Mouse (Mus musculus): ENCODE data around the gene Tpr. TPM values are rescaled to one million over a fixed set of nuclear protein-coding genes. Genes with fewer than 3 reads are reported as not detected.
A peak's percentile ranks its signal among the peaks of the same experiment; 100 is the strongest.

Gene Tpr
- 243 and 245 TPM in 2 replicates for polyA plus RNA-seq (2011; ENCODE audit: insufficient read length, low read depth, missing spikeins)

DNA sequence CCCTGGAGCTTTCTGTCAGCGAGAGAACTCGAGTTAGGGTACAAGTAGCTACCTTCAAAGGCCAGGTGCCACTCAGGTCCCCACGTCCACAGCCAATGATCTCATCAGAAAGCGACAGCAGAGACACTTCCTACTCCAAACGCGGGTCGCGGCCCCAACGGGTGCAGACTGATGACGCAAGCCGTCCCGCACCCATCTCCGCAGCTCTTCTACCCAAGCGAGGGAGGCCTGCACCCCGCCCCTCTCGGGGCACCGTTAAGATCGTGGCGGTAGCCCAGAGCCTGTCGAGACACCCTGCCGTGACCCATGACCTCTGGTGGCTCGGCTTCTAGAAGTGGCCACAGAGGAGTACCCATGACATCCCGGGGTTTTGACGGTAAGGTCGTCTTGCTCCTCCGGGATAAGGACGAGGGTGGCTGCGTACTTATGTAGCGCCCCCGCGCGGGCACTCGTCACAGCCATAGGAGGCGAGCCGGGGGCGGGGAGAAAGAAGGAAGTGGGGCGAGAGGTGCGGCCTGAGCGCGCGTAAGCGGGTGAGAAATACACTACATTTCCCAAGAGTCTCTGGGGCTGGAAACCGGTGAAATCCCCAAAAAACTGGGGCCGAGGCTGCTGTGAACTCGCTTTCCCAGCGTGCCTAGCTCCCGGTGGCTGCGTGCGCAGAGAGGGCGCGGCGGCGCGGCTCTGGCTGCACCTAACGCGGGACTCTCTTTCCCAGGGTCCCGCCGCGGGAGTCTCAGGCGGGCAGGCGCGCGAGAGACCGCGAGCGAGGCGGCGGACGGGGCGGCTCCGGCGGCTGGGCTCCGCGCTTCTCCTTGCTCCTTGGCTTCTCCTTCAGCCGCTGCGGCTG is at the start of gene Tpr, which contains the start of gene Odr4:
Gene Tpr, plus strand, starts transcription at position 201 of the 850 bp plus-strand sequence.
Gene Odr4, minus strand, starts transcription at position 443 of the 850 bp plus-strand sequence.
- TF ChIP-seq CTCF (IDR thresholded peaks at IDR 0.05; ENCODE audit: borderline replicate concordance, insufficient read depth, low read length) (peak; percentile 54; the same call in 1 of the 2 replicates), POLR2A (IDR thresholded peaks at IDR 0.05; ENCODE audit: low read depth, low read length) (peak; percentile 67)
- Histone ChIP-seq H3K27ac (ENCODE audit: insufficient read depth, low read length) (peak within 1 kb of the TSS; percentile 83), H3K4me3 (ENCODE audit: insufficient read depth, low read length) (peak within 1 kb of the TSS; percentile 93), H3K4me1 (ENCODE audit: control insufficient read depth, insufficient read depth, low read length) (peaks cover 2% of the 10 kb centered on the region)

DNA sequence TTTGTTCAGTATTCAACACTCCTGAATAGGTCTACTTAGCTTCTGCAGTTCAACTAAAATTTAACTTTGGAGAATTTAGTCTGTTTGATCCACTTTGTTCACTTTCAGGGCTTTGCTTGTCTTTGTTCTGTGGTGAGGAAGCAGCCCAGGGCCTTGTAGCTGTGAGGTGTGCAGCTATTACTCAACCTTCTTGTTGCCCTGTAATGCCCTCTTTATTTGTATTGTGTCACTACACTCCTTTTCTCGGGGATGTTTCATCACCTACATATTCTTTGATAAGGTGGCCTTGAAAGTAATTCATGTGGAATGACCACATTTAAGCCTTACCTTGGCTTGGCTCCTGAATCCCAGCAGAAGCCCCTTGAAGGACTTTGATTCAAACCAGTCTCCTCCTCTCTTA is 31.8 kb upstream of the Tpr start:
- H3K4me3 ChIP-seq (ENCODE audit: insufficient read depth, low read length) = no peak overlapping the region
- TF ChIP-seq CTCF (IDR thresholded peaks at IDR 0.05; ENCODE audit: borderline replicate concordance, insufficient read depth, low read length) = no peak
- TF ChIP-seq POLR2A (IDR thresholded peaks at IDR 0.05; ENCODE audit: low read depth, low read length) = no peak
- H3K4me1 ChIP-seq (ENCODE audit: control insufficient read depth, insufficient read depth, low read length) = no peaks in the 10 kb centered on the region
- H3K27ac ChIP-seq (ENCODE audit: insufficient read depth, low read length) = no peak overlapping the region

DNA sequence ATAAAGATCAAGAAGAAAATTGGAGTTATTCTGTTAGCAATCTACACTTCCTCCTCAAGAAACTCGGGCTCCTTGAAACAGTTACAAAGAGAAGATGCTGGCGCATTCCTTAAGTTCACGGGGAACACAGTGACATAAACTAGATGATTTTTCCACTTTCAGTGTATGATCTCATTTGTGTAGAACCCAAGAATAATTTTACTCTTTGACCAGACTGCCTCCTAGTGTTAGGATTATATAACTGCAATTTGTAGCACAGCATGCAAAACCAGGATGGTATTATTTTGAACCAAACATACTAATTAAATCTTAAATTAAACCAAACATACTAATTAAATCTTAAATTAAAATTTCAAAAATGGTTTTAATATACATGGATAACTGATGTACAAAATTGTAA is 19.7 kb upstream of the Tpr start:
- Histone ChIP-seq H3K4me1 (ENCODE audit: control insufficient read depth, insufficient read depth, low read length) (no peaks in the 10 kb centered on the region), H3K27ac (ENCODE audit: insufficient read depth, low read length) (no peak overlapping the region), H3K4me3 (ENCODE audit: insufficient read depth, low read length) (no peak overlapping the region)
- TF ChIP-seq CTCF (IDR thresholded peaks at IDR 0.05; ENCODE audit: borderline replicate concordance, insufficient read depth, low read length) (no peak), POLR2A (IDR thresholded peaks at IDR 0.05; ENCODE audit: low read depth, low read length) (no peak)

DNA sequence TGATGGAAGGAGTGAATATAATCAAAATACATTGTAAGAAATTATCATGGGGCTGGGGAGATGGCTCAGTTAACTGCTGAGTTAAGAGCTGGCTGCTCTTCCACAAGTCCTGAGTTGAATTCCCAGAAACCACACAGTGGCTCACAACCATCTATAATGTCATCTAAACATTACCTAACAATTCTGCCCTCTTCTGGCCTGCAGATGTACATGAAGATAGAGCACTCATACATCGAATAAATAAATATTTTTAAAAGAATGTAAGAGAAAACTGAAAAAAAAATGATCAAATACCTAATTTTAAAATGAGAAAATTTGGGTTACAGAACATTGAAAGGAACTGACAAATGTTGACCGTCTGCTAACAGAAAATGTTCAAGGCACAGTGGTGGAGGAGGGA is 18.4 kb upstream of the Tpr start:
- Histone ChIP-seq H3K4me3 (ENCODE audit: insufficient read depth, low read length) (no peak overlapping the region), H3K4me1 (ENCODE audit: control insufficient read depth, insufficient read depth, low read length) (no peaks in the 10 kb centered on the region), H3K27ac (ENCODE audit: insufficient read depth, low read length) (no peak overlapping the region)
- no peak for TF ChIP-seq POLR2A (IDR thresholded peaks at IDR 0.05; ENCODE audit: low read depth, low read length)
- TF ChIP-seq CTCF (IDR thresholded peaks at IDR 0.05; ENCODE audit: borderline replicate concordance, insufficient read depth, low read length) = no peak

DNA sequence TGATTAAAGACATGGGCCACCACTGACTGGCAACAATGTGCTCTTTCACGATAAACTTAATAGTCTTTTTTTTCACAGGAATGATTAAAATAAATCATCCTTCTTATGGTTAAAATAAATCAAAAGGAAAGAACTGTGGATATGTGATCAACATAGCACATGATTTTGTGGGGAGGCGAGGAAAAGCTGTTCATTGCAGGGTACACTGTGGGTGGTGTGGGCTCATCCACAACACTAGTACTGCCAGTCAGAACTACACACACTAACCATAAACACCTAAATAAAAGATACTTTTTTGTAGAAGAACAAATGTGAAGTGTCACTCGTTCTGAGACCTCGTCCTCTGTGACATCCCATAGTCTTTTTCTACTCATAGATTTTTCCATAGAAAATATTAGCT is 8.5 kb upstream of the Tpr start:
- Histone ChIP-seq H3K27ac (ENCODE audit: insufficient read depth, low read length) (no peak overlapping the region), H3K4me1 (ENCODE audit: control insufficient read depth, insufficient read depth, low read length) (no peaks in the 10 kb centered on the region), H3K4me3 (ENCODE audit: insufficient read depth, low read length) (no peak overlapping the region)
- no peak for TF ChIP-seq CTCF (IDR thresholded peaks at IDR 0.05; ENCODE audit: borderline replicate concordance, insufficient read depth, low read length)
- no peak for TF ChIP-seq POLR2A (IDR thresholded peaks at IDR 0.05; ENCODE audit: low read depth, low read length)

DNA sequence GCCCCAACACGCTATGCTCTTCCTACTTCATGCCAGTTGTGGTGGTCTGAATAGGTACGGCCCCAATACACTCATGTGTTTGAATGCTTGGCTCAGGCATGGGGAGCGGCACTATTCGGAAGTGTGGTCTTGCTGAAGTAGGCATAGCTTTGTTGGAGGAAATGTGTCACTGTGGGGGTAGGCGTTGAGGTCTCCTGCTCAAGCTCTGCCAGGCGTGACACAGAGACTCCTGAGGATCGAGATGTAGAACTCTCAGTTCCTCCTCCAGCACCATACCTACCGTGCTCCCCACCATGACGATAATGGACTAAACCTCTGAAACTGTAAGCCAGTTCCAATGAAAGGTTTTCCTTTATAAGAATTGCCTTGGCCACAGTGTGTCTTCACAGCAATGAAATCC is 5.1 kb upstream of the Tpr start:
- TF ChIP-seq POLR2A (IDR thresholded peaks at IDR 0.05; ENCODE audit: low read depth, low read length) = no peak
- no peak for TF ChIP-seq CTCF (IDR thresholded peaks at IDR 0.05; ENCODE audit: borderline replicate concordance, insufficient read depth, low read length)
- Histone ChIP-seq H3K4me1 (ENCODE audit: control insufficient read depth, insufficient read depth, low read length) (no peaks in the 10 kb centered on the region), H3K4me3 (ENCODE audit: insufficient read depth, low read length) (no peak overlapping the region), H3K27ac (ENCODE audit: insufficient read depth, low read length) (no peak overlapping the region)

DNA sequence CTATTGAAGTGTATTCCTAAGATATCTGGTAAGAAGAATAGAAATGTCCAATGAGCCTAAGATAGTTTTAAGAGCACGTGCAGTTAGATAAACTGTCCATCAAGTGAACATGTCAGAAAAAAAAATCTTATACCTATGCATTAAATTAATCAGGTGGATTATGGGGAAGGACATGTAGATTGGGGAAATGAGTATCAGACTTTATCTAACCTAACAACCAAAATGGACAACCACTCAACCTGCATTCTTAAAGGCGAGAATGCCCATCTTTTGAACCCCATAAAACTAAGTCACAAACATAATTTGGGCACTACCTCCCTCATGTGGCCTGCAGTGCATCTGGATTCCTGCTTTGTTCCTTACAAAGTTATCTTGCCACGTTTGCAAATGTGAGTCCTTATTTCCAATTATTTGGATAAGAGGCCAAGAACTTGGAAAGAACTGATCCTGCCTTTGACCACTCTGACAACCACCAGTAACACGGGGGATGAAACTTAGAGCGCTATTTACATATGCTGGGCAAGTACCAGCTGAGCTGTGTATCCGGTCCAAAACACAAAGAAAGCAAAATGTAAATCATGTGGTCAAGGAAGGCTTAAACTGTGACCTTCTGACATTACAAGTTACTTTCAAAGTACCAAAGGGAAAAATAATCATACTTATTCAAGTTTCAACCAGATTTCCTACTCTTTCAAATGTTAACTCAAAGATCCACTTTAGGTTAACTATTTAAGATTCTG is 3.1 kb upstream of the Tpr start:
- H3K27ac ChIP-seq (ENCODE audit: insufficient read depth, low read length) = no peak overlapping the region
- H3K4me3 ChIP-seq (ENCODE audit: insufficient read depth, low read length) = no peak overlapping the region
- TF ChIP-seq POLR2A (IDR thresholded peaks at IDR 0.05; ENCODE audit: low read depth, low read length) = no peak
- no peak for TF ChIP-seq CTCF (IDR thresholded peaks at IDR 0.05; ENCODE audit: borderline replicate concordance, insufficient read depth, low read length)
- no peaks in the 10 kb centered on the region for H3K4me1 ChIP-seq (ENCODE audit: control insufficient read depth, insufficient read depth, low read length)

DNA sequence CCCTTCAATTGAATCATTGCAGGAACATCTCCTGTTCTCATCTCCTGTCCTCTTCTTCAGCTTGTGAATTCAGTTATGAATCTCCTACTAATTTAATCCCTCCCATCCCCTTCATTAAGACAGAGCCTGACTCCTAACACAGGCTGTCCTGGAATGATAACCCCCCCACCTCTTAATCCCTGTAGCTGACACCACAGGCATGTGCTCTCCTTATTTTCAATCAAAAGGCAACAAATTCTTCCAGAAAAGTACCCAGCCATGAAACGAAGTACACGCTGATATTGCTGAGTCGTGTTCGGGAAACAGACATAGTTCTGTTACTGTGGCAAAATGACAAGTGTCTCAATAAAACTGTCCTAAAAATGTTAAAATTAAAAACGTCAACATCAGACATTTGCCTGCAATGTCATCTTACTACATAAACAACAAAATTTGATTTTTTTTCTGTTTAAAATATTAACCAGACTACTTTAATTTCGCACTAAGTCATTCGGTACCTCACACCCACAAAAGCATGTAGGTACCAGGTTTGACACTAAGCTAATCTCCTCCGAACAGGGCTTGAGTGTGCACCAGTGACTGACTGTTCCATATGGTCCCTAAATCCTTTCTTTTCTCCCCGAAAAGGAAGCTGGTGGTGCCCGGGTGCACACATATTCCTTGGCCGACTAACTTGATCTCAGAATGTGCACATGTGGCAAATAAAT is 554 bp upstream of the Tpr start:
- Histone ChIP-seq H3K4me1 (ENCODE audit: control insufficient read depth, insufficient read depth, low read length) (peaks cover 2% of the 10 kb centered on the region), H3K27ac (ENCODE audit: insufficient read depth, low read length) (peak overlapping the region; percentile 15), H3K4me3 (ENCODE audit: insufficient read depth, low read length) (peak overlapping the region; percentile 91)
- no peak for TF ChIP-seq CTCF (IDR thresholded peaks at IDR 0.05; ENCODE audit: borderline replicate concordance, insufficient read depth, low read length)
- TF ChIP-seq POLR2A (IDR thresholded peaks at IDR 0.05; ENCODE audit: low read depth, low read length) = no peak; the same call in 1 of the 2 replicates

DNA sequence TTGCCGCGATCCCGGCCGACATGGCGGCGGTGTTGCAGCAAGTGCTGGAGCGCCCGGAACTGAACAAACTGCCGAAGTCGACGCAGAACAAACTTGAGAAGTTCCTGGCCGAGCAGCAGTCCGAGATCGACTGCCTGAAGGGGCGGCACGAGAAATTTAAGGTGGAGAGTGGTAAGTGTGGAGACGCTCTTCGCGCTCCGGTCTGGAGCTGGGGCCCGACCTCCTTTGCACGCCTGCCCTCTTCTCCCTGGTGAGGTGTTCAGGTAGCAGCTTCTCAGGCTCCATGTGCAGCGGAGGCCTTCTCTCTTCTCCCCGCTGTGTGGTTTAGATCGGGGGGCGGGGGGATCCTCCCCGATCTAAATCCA is 832 bp downstream of the Tpr start:
- H3K4me3 ChIP-seq (ENCODE audit: insufficient read depth, low read length) = peak overlapping the region; percentile 93
- H3K27ac ChIP-seq (ENCODE audit: insufficient read depth, low read length) = peak overlapping the region; percentile 73
- H3K4me1 ChIP-seq (ENCODE audit: control insufficient read depth, insufficient read depth, low read length) = peaks cover 2% of the 10 kb centered on the region
- TF ChIP-seq CTCF (IDR thresholded peaks at IDR 0.05; ENCODE audit: borderline replicate concordance, insufficient read depth, low read length) (no peak), POLR2A (IDR thresholded peaks at IDR 0.05; ENCODE audit: low read depth, low read length) (no peak; the same call in 1 of the 2 replicates)

Measured in embryonic fibroblast, embryonic 13.5 days (primary cell).